Mouse (Mus musculus): Measurements from ENCODE around the gene Id3.
"Not testable (repeated sequence)": the region's sequence is repeated elsewhere in the genome, so short reads cannot be mapped to it uniquely, and the experiment has no call there.

Gene Id3

GRCm38 (mm10) chr4:136143193-136143976 lies at the start of gene Id3:
Gene Id3, plus strand, starts transcription at chr4:136143497.
- in situ Hi-C loops (cut with MboI; ENCODE audit: low pct_unique_long_range_greater_than_20kb in 1 of 2, low sequenced_read_pairs in 2 of 2, unreplicated experiment in 1 of 2), result no loop called here

GRCm38 (mm10) chr4:136094519-136095219 lies 48.6 kb upstream of the Id3 start:
- in situ Hi-C loops (cut with MboI; ENCODE audit: low pct_unique_long_range_greater_than_20kb in 1 of 2, low sequenced_read_pairs in 2 of 2, unreplicated experiment in 1 of 2), result no loop called here

- in situ Hi-C loops (cut with MboI; ENCODE audit: low pct_unique_long_range_greater_than_20kb in 1 of 2, low sequenced_read_pairs in 2 of 2, unreplicated experiment in 1 of 2), result no loop called here
Observed at GRCm38 (mm10) chr4:136095490-136096105, 47.7 kb upstream of the Id3 start.

GRCm38 (mm10) chr4:136096446-136097113 lies 46.7 kb upstream of the Id3 start:
- in situ Hi-C loops (cut with MboI; ENCODE audit: low pct_unique_long_range_greater_than_20kb in 1 of 2, low sequenced_read_pairs in 2 of 2, unreplicated experiment in 1 of 2), result no loop called here

- in situ Hi-C loops (cut with MboI; ENCODE audit: low pct_unique_long_range_greater_than_20kb in 1 of 2, low sequenced_read_pairs in 2 of 2, unreplicated experiment in 1 of 2), result no loop called here
Observed at GRCm38 (mm10) chr4:136098446-136098845, 44.9 kb upstream of the Id3 start.

GRCm38 (mm10) chr4:136100396-136101070 lies 42.8 kb upstream of the Id3 start:
- in situ Hi-C loops (cut with MboI; ENCODE audit: low pct_unique_long_range_greater_than_20kb in 1 of 2, low sequenced_read_pairs in 2 of 2, unreplicated experiment in 1 of 2), result no loop called here

GRCm38 (mm10) chr4:136101753-136102152 lies 41.5 kb upstream of the Id3 start:
- in situ Hi-C loops (cut with MboI; ENCODE audit: low pct_unique_long_range_greater_than_20kb in 1 of 2, low sequenced_read_pairs in 2 of 2, unreplicated experiment in 1 of 2), result not testable (repeated sequence)

- in situ Hi-C loops (cut with MboI; ENCODE audit: low pct_unique_long_range_greater_than_20kb in 1 of 2, low sequenced_read_pairs in 2 of 2, unreplicated experiment in 1 of 2), result no loop called here
Observed at GRCm38 (mm10) chr4:136104590-136105337, 38.5 kb upstream of the Id3 start.

- in situ Hi-C loops (cut with MboI; ENCODE audit: low pct_unique_long_range_greater_than_20kb in 1 of 2, low sequenced_read_pairs in 2 of 2, unreplicated experiment in 1 of 2), result no loop called here
Observed at GRCm38 (mm10) chr4:136106880-136107301, 36.4 kb upstream of the Id3 start.

GRCm38 (mm10) chr4:136109153-136109552 lies 34.1 kb upstream of the Id3 start:
- in situ Hi-C loops (cut with MboI; ENCODE audit: low pct_unique_long_range_greater_than_20kb in 1 of 2, low sequenced_read_pairs in 2 of 2, unreplicated experiment in 1 of 2), result no loop called here

GRCm38 (mm10) chr4:136109941-136110900 lies 33.1 kb upstream of the Id3 start:
- in situ Hi-C loops (cut with MboI; ENCODE audit: low pct_unique_long_range_greater_than_20kb in 1 of 2, low sequenced_read_pairs in 2 of 2, unreplicated experiment in 1 of 2), result no loop called here

GRCm38 (mm10) chr4:136112344-136112743 lies 31.0 kb upstream of the Id3 start:
- in situ Hi-C loops (cut with MboI; ENCODE audit: low pct_unique_long_range_greater_than_20kb in 1 of 2, low sequenced_read_pairs in 2 of 2, unreplicated experiment in 1 of 2), result no loop called here

- in situ Hi-C loops (cut with MboI; ENCODE audit: low pct_unique_long_range_greater_than_20kb in 1 of 2, low sequenced_read_pairs in 2 of 2, unreplicated experiment in 1 of 2), result no loop called here
Observed at GRCm38 (mm10) chr4:136114747-136115146, 28.6 kb upstream of the Id3 start.

- in situ Hi-C loops (cut with MboI; ENCODE audit: low pct_unique_long_range_greater_than_20kb in 1 of 2, low sequenced_read_pairs in 2 of 2, unreplicated experiment in 1 of 2), result no loop called here
Observed at GRCm38 (mm10) chr4:136117022-136117421, 26.3 kb upstream of the Id3 start.

GRCm38 (mm10) chr4:136120041-136120440 lies 23.3 kb upstream of the Id3 start:
- in situ Hi-C loops (cut with MboI; ENCODE audit: low pct_unique_long_range_greater_than_20kb in 1 of 2, low sequenced_read_pairs in 2 of 2, unreplicated experiment in 1 of 2), result no loop called here

- in situ Hi-C loops (cut with MboI; ENCODE audit: low pct_unique_long_range_greater_than_20kb in 1 of 2, low sequenced_read_pairs in 2 of 2, unreplicated experiment in 1 of 2), result no loop called here
Observed at GRCm38 (mm10) chr4:136121158-136121557, 22.1 kb upstream of the Id3 start.

All from mouse embryonic stem cell (cell line).